Mouse (Mus musculus) CD4-positive, CD25-positive, alpha-beta regulatory T cell, adult 2 months (primary cell): Measurements from ENCODE around the gene Tomm7.
"Not testable (repeated sequence)": the region's sequence is repeated elsewhere in the genome, so short reads cannot be mapped to it uniquely, and the experiment has no call there.

ENCODE experiments used
- DNase-seq: peaks from one replicate; pipeline ENCODE4 v3.0.0-alpha.2; 2012; ENCODE audit warnings: low read depth, low spot score

Tomm7 gene

DNA sequence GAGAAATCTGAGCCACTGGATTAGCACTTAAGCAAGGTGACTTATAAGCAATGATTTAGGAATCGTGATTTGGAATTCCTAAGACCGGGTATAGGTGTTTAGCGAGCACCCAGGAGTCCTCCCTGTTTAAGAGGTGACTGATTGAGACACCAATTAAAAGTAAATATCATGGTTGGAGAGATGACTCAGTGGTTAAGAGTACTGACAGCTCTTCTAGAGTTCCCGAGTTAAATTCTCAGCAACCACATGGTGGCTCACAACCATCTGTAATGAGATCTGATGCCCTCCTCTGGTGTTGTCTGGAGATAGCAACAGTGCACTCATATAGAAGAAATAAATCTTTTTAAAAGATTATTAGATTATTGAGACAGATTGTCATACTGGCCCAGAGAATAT, 7.2 kb upstream of the Tomm7 start:
- peak; percentile 21 for DNase-seq

DNA sequence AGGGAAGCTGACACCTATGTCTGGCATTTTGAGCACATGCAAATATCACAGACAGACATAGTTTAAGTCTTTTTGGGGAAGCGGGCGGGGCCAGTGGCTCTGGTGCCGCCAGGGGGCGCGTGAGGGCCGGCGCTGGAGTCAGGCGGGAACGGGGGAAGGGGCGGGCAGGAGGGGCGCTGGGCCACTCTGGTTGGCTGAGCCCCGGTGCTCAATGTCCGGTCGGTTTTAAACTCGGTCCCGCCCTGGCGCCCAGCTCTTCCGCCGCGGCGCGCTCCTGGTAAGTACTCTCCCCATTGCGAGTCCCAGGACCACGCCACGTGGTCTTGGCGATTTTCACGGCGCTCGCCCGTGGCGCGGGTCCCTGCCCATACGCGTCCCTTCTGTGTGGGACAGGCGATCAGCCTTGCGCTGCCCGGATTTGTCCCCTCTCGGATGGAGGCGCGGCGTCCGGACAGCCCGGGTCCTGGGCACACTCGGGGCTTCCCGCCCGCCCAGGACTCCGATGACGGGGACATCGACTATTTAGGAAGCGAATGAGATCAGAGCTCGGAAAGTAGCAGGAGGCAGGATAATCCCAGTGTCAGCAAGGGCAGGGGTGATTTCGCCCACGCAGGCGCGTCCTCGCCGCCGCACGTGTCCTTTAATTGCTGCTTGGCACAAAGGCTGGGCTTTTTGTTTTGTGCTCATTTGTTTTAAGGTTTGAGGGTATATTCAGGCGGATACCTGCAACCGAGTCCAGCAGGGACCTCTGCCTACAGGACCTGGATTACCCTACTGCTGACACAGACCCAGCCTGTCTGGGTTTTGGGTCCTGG, 6.6 kb upstream of the Tomm7 start:
- peak; percentile 93 for DNase-seq

DNA sequence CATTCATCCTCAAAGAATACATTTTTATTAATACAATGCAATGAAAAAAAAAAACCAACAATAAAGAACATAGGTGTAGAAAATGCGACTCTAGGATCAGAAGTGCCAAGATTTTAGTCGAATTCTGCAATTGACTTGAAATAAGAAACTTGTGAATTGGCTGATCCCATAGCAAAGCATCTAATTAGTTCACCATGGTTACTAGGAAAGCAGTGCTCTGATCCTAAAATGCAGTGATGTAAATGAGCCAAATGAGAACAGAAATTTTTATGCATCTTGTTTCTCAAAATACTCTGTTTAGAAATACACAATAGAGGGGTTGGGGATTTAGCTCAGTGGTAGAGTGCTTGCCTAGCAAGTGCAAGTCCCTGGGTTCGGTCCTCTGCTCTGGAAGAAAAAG, 1.2 kb upstream of the Tomm7 start:
- DNase-seq: no peak

DNA sequence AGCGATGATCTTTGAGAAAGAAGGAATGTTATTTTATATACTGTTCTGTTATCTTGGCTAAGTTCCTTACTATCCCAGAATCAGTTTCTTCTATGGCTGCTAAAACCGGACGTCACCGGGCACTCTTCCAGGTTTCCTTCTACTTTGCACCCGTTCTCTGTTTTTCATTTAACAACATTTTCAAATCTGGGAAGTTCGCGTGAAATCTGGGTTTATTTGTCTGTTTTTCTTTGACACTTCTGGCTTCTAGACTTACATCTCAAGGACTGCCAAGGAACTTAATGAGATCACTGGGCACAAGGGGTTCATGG, 525 bp upstream of the Tomm7 start:
- DNase-seq: peak; percentile 9

DNA sequence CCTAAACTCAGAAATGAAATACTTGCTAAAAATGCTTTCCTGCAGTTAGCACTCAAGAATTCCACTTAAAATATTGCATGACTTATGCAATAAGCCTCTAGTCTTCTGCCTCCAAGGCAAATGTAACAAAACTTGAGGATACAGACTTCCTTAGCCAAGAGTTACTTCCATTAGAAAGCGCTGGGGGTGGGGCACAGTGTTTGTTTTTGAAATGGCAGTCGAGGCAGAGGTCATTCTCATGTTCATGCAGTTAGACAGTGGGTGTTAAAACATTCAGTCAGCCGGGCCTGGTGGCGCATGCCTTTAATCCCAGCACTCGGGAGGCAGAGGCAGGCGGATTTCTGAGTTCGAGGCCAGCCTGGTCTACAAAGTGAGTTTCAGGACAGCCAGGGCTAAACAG, 5.8 kb downstream of the Tomm7 start:
- DNase-seq: no peak

DNA sequence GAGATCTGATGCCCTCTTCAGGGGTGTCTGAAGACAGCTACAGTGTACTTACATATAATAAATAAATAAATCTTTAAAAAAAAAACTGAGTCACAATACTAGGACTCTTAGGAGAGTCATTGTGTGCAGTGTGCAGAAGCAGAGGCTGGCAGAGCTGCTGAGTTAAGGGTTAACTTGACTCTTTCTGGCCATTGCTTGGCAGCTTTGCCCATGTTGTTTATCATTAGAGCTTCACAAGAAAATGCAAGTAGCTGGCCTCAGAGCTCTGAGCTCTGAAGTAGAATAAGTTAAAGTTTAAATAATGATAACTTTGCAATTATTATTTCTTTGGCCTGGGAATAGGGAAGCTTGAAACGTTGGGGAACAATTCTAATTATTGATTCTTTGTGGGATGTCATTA, 8.3 kb downstream of the Tomm7 start:
- DNase-seq: not testable (repeated sequence)

DNA sequence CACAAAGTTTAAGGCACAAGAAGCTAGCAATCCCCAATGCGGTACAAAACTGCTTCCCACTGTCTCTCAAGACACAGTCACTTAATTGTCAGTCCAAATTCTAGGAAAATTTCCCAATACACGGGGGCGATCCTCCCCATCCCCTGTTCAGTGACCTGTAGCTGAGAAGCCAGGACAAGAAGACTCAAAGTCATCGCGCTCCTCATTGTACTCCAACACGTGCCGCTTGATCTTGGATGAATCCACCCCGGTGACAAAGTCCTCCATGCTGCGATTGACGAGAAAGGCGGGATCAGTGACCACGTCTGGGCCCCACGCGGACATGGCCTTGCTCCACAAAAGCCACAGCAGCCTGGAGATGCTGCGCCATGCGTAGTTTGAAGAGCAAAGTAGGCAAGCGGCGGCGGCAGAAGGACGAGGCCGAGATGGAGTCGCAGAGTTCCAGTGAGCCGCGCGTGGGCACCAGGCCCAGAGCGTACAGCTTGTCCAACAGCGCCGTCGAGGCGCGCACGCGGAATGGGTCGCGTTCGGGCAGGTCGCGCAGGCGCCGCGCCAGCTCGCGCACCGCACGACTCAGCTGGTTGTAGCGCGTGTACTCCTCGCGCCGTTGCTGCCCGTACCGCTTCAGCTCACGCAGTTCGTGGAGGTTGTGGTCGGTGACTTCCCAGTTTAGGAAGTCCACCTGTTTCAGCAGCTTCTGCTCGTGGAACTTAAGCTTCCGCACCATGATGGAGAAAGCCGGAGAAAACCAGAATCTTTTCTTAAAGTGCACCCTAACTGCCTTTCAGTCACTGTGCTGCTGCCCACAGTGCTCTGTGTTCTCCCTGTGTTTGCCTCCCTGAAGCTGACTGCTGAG, 12.8 kb downstream of the Tomm7 start:
- DNase-seq: no peak

DNA sequence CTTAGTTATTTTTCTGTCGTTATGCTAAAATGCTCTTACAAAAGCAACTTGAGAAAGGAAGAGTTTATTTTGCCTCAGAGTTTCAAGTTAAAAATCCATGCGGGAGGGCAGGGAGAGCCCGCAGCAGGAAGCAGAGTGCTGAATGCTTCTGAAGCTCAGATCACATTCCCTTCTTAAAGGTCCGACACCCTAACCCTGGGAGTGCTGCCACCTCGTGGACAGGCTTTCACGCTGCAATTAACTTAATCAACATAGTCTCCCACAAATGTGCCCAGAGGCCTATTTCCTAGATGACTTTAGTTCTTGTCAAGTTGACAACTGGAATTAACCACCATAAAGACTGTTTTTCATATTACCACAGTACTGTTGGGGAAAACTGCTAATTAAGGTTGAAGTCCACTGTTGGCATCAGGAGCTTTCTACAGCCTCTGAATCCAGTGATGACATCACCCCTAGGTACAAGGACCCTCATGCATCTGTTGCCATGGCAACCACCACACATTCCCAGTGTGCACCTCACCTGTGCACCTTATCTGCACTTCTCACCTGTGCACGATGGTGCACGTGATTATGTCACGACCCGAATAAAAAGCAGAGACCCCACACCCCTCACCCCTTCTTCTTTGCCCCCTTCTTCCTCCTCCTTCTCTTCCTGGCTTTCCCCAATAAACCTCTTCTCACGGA, 17.5 kb downstream of the Tomm7 start:
- peak; percentile 84 for DNase-seq

DNA sequence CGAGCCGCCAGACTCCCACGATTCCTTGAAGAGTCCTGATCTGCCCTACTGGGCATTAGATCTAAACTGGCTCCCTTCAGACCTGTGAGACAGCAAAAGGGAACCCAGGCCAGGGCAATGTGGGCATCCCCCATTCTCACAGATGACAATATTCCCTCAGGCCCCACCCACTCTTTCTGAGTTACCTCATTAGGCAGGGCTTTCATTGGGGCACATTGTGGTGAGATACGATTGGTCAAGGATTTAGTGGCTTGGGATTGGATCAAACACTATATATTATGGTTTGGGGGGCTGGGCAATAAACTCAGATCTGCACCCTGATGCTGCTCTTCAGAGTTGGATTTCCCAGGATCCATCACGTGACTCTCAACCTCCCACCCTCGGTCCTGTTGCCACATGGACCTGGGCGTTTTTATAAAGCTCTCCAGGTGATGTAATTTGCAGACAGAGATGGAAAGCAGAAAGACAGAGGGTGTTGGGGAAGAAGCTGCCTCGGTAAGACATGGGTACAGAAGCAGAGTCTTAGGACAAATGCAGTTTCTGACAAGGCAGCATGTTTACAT, 19.7 kb downstream of the Tomm7 start:
- no peak for DNase-seq

DNA sequence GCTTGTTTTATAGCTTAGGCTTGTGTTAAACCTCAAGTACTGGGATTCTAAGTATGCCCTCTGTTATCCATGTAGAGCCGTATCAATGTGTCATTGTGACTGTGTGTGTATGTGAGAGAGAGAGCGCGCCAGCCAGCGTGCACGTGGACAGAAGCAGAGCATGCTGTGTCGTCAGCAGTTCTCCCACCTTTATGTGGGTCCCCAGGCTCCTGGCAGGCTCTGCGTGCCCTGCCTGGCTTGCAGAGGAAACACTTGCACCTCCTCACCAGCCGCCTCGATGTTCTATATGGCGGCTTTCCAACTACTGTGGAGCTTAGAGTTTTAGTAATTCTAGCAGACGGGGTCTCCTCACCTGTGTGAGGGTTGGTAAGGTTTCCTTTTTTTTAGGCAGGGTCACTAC, 21.7 kb downstream of the Tomm7 start:
- no peak for DNase-seq

DNA sequence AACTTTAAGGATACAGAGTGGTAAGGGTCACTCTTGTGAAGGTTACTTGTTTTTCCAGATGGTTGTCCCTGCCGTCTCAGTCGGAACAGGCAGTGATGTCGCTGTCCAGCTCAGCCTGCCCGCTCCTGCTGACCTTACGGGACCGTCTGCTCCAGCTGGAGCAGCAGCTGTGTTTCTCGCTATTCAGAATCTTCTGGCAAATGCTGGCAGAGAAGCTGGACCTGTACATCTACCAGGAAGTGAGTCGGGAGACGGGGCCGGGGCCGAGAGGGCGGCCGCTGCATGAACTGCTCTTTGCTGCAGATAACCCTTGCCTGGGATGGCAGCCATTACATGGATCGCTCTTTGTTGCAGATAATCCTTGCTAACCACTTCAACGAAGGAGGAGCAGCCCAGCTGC, 27.3 kb downstream of the Tomm7 start:
- no peak for DNase-seq

DNA sequence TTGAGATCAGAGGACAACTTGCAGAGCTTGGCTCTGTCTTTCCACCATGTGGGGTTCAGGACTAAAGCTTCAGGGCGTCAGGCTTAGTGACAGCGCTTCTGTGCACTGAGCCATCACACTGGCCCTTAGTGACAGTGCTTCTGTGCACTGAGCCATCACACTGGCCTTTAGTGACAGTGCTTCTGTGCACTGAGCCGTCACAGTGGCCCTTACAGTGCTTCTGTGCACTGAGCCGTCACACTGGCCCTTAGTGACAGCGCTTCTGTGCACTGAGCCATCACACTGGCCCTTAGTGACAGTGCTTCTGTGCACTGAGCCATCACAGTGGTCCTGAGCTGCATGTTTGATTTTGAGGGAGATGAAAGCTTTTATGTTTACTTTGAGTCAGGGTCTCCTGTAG, 29.1 kb downstream of the Tomm7 start:
- DNase-seq: no peak

DNA sequence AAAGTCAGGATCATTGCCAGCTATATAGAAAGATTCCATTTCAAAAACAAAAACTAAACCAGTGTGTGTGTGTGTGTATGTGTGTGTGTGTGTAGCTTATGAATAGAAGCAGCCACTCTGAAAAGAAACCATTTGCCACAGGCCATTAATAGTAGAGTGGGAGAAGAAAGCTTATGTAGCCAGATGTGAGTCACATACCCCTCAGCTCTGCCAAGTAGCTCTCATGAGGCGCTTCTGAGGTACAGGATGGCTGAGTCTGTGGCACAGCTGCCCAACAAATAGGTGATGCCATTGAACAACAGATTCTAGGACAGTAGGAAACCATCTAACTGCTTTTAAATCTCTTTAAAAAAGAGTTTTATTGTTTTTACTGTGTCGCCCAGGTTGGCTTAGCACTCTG, 51.2 kb downstream of the Tomm7 start:
- no peak for DNase-seq

DNA sequence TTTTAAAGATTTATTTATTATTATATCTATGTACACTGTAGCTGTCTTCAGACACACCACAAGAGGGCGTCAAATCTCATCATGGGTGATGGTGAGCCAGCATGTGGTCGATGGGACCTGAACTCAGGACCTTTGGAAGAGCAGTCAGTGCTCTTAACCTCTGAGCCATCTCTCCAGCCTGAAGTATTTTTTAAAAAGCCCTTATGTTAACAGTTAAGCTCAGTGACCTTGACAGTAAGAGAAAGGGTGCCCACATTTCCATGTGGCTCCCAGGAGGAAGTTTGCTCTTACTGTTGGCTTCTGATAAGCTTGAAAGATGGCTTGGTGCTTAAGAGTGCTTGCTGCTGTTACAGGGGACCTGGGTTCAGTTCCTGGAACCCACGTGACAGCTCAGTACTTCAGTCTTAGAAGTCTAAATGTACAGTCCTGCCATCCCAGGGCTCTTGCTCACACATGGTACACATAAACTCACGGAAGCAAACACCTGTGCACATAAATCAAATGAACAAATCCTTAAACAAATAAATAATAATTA, 54.8 kb downstream of the Tomm7 start:
- no peak for DNase-seq
